Mouse (Mus musculus) cerebellum, adult 9-11 months (tissue): Measurements from ENCODE around the gene Mctp1.

ENCODE experiments used
- DNase-seq: peaks from one replicate; pipeline ENCODE4 v3.0.0; 2022

The Mctp1 gene

GRCm38 (mm10) chr13:76620525-76620924, 236.2 kb downstream of the Mctp1 start:
- no peak for DNase-seq

- DNase-seq, result no peak
Observed at GRCm38 (mm10) chr13:76633707-76634106, 249.4 kb downstream of the Mctp1 start.

GRCm38 (mm10) chr13:76638282-76638681, 253.9 kb downstream of the Mctp1 start:
- no peak for DNase-seq

GRCm38 (mm10) chr13:76659523-76659922, 275.2 kb downstream of the Mctp1 start:
- no peak for DNase-seq

GRCm38 (mm10) chr13:76681286-76681685, 297.0 kb downstream of the Mctp1 start:
- no peak for DNase-seq

GRCm38 (mm10) chr13:76689349-76689748, 305.0 kb downstream of the Mctp1 start:
- DNase-seq, result no peak

GRCm38 (mm10) chr13:76690143-76690542, 305.8 kb downstream of the Mctp1 start:
- DNase-seq, result no peak

- DNase-seq, result no peak
Observed at GRCm38 (mm10) chr13:76690697-76691096, 306.4 kb downstream of the Mctp1 start.

GRCm38 (mm10) chr13:76734013-76734412, 349.7 kb downstream of the Mctp1 start:
- DNase-seq, result no peak

GRCm38 (mm10) chr13:76750663-76751429, 366.5 kb downstream of the Mctp1 start:
- DNase-seq, result no peak

GRCm38 (mm10) chr13:76759832-76760490, 375.6 kb downstream of the Mctp1 start:
- peak; percentile 33 for DNase-seq

- no peak for DNase-seq
Observed at GRCm38 (mm10) chr13:76799662-76800061, 415.3 kb downstream of the Mctp1 start.

- DNase-seq, result no peak
Observed at GRCm38 (mm10) chr13:76801126-76801632, 416.8 kb downstream of the Mctp1 start.

- no peak for DNase-seq
Observed at GRCm38 (mm10) chr13:76802051-76802728, 417.9 kb downstream of the Mctp1 start.

- DNase-seq, result no peak
Observed at GRCm38 (mm10) chr13:76802926-76803325, 418.6 kb downstream of the Mctp1 start.

GRCm38 (mm10) chr13:76803799-76804198, 419.5 kb downstream of the Mctp1 start:
- no peak for DNase-seq

- no peak for DNase-seq
Observed at GRCm38 (mm10) chr13:76808871-76809390, 424.6 kb downstream of the Mctp1 start.

GRCm38 (mm10) chr13:76809802-76810201, 425.5 kb downstream of the Mctp1 start:
- DNase-seq, result no peak

GRCm38 (mm10) chr13:76810496-76810939, 426.2 kb downstream of the Mctp1 start:
- no peak for DNase-seq

GRCm38 (mm10) chr13:76823083-76823482, 438.7 kb downstream of the Mctp1 start:
- no peak for DNase-seq

- no peak for DNase-seq
Observed at GRCm38 (mm10) chr13:76824932-76825694, 440.8 kb downstream of the Mctp1 start.

GRCm38 (mm10) chr13:76827738-76828137, 443.4 kb downstream of the Mctp1 start:
- DNase-seq, result no peak
